Mouse (Mus musculus) forebrain, embryonic 15.5 days (tissue): ENCODE measurements around the gene Rarb. TPM values are rescaled to one million over a fixed set of nuclear protein-coding genes. Genes with fewer than 3 reads are reported as not detected.
A peak's percentile ranks its signal among the peaks of the same experiment; 100 is the strongest.

Experiments used
- ATAC-seq: fragments of 200-750 bp; cut with Nextera tagmentation; replicated peaks from 2 replicates; pipeline ENCODE4 v1.8.0; 2017; ENCODE audit warnings: mild to moderate bottlenecking, moderate TSS enrichment, moderate library complexity
- H3K27ac ChIP-seq: fragments of 300-500 bp; sonication (generic); replicated peaks from 2 replicates; pipeline ENCODE4 v1.5.1; 2015; ENCODE audit warnings: mild to moderate bottlenecking, inconsistent platforms
- H3K27me3 ChIP-seq: fragments of 300-500 bp; sonication (generic); 2 replicates; pipeline ENCODE4 v1.6.1; 2015; ENCODE audit warnings: inconsistent platforms
- H3K36me3 ChIP-seq: fragments of 300-500 bp; sonication (generic); 2 replicates; pipeline ENCODE4 v1.6.1; 2015; ENCODE audit warnings: mild to moderate bottlenecking, inconsistent platforms
- H3K4me1 ChIP-seq: fragments of 300-500 bp; sonication (generic); 2 replicates; pipeline ENCODE4 v1.6.1; 2015; ENCODE audit warnings: inconsistent platforms
- H3K4me2 ChIP-seq: fragments of 300-500 bp; sonication (generic); replicated peaks from 2 replicates; pipeline ENCODE4 v1.6.1; 2015; ENCODE audit warnings: mild to moderate bottlenecking, inconsistent platforms
- H3K4me3 ChIP-seq: fragments of 300-500 bp; sonication (generic); 2 replicates; pipeline ENCODE4 v1.5.1; 2015; ENCODE audit warnings: mild to moderate bottlenecking, inconsistent platforms
- H3K9ac ChIP-seq: fragments of 300-500 bp; sonication (generic); replicated peaks from 2 replicates; pipeline ENCODE4 v1.6.1; 2015; ENCODE audit warnings: mild to moderate bottlenecking, inconsistent platforms
- H3K9me3 ChIP-seq: fragments of 300-500 bp; sonication (generic); 2 replicates; pipeline ENCODE4 v1.6.1; 2016; ENCODE audit warnings: inconsistent platforms
- WGBS: fragments of 180-500 bp; shearing (Covaris S2); methylation state at CpG from one replicate; pipeline ENCODE4 v1.1.7; 2015; ENCODE audit warnings: mixed read lengths; 5-methylcytosine and 5-hydroxymethylcytosine counted together
- polyA plus RNA-seq: library from polyadenylated mRNA; unstranded; fragments of >200 nt; fragmentation: Nextera tagmentation; extraction: Ambion mirVana; gene quantifications from 2 replicates; pipeline ENCODE4 v1.2.1, GENCODE M21; 2015

Rarb gene
- 16.8 and 18.7 TPM in 2 replicates for polyA plus RNA-seq

DNA sequence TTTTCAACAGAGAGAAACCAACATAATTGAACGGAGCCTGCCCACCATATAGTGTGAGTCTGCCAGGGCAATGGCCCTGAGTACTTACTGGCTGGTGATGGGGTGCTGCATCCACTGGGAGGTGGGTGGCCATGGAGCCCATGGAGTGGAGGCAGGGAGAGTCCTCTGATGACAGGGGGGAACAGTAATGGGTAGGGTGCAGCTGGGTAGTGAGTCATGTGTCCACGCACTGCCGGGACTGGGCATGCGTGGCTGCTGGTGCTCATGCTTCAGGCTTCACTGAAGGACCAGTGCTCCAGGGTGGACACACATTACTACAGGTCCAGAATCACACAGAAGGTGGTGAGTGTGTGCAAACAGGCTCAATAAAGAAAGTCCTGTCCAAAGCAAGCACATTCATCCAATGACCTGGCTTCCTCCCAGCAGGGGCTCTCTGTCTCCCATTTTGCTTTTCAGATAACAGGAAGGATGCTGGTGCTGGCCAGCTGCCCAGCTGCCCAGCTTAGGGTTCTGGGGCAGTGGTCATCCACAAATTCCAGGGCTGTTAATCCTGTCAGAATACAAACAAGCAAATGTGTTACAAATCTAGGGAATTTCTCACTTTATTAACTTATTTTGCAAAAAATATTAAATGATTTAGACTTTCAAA is at the start of gene Rarb:
Gene Rarb (minus strand): TSS at position 555 of the 649 bp plus-strand sequence.
- WGBS: 93% methylated on average over 4 of the region's 4 CpGs
- H3K4me3 ChIP-seq: no peak within 1 kb of the TSS
- H3K4me2 ChIP-seq: no peak within 1 kb of the TSS
- no peaks in the 10 kb centered on the region for H3K36me3 ChIP-seq
- H3K27ac ChIP-seq: no peak within 1 kb of the TSS
- 0 out of 2 replicates have a peak, but pooled peaks cover 3% of the 10 kb centered on the region for H3K27me3 ChIP-seq
- H3K4me1 ChIP-seq: peaks cover 10% of the 10 kb centered on the region; the same call in 1 of the 2 replicates
- no peak within 1 kb of the TSS for H3K9ac ChIP-seq
- no peaks in the 10 kb centered on the region for H3K9me3 ChIP-seq
- ATAC-seq: no peak

DNA sequence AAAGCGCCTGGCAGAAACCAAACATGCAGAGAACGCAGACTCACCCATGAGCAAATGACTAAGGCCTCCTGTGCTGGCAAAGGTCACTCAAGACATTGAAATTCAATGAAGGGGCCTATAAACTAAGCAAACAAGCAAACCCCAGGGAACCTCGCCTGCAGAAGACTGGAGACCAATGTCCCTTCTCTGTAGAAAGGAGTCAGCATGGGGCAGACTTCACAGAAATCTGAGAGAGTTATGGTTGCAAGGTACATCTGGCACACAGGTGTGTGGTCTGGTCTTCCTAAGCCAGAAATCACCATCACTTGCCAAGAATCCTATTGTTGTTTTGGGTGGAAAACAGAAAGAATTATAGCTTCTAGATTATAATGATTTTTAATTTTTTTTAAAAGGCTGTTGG is 23.1 kb upstream of the Rarb start:
- no peak for ATAC-seq
- Histone ChIP-seq H3K9ac (no peak overlapping the region), H3K27me3 (no peaks in the 10 kb centered on the region), H3K4me1 (peaks cover 7% of the 10 kb centered on the region), H3K9me3 (no peaks in the 10 kb centered on the region), H3K4me3 (no peak overlapping the region), H3K4me2 (no peak overlapping the region), H3K27ac (no peak overlapping the region), H3K36me3 (no peaks in the 10 kb centered on the region)
- 66% methylated on average over 3 of the region's 3 CpGs for WGBS

DNA sequence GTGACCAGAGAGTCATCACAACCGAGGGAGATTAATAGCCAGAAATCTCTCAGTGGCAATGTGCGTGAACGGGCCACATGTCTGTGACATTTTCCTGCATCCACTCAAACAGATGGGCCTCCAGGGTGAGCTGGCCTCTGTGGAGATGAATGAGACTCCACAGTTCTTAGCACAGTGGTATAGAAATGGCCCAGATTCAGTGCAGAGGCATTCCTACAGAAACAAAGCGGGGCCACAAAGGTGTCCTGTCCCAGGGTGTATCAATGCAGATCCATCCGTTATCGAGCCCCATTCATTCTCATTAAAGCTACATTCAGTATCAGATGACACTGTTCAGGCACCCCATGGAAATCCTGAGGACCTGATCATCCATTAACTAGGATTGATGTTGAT is 22.6 kb upstream of the Rarb start:
- peak; percentile 60 for ATAC-seq
- 58% methylated on average over 6 of the region's 6 CpGs for WGBS
- Histone ChIP-seq H3K27me3 (no peaks in the 10 kb centered on the region), H3K4me2 (no peak overlapping the region), H3K9me3 (no peaks in the 10 kb centered on the region), H3K4me3 (no peak overlapping the region), H3K9ac (no peak overlapping the region), H3K27ac (no peak overlapping the region), H3K4me1 (peaks cover 7% of the 10 kb centered on the region), H3K36me3 (no peaks in the 10 kb centered on the region)

DNA sequence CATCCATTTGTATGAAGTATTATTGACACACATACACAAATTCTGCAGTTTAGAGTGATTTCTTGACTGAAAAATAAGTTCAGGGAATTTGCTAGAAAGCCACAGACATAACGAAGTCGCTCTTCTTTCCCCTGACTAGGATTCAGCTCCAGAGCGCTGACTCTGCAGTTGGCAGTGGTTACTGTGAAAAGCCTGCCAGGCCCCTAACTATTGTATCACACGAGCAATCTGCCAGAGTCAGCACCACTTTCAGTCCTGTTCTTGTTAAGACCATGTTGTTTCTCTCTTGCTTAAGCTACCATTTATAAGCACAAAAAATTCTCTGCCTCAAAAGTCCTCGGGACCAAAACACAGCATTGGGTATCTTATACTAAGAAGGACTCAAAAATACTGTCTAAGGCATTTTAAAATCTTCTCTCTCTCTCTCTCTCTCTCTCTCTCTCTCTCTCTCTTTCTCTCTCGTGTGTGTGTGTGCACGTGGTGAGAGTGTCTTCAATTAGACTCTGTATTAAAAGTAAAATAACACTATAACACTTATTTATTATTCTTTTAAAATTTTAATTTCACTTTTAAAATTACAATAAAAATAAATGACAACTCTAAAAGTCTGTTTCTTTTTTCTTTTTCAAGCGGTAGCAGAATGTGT is 22.1 kb upstream of the Rarb start:
- Histone ChIP-seq H3K4me3 (no peak overlapping the region), H3K27ac (no peak overlapping the region), H3K27me3 (no peaks in the 10 kb centered on the region), H3K4me2 (no peak overlapping the region), H3K9me3 (no peaks in the 10 kb centered on the region), H3K9ac (no peak overlapping the region), H3K4me1 (peaks cover 7% of the 10 kb centered on the region), H3K36me3 (no peaks in the 10 kb centered on the region)
- peak; percentile 91 for ATAC-seq
- WGBS: 37% methylated on average over 8 of the region's 8 CpGs

DNA sequence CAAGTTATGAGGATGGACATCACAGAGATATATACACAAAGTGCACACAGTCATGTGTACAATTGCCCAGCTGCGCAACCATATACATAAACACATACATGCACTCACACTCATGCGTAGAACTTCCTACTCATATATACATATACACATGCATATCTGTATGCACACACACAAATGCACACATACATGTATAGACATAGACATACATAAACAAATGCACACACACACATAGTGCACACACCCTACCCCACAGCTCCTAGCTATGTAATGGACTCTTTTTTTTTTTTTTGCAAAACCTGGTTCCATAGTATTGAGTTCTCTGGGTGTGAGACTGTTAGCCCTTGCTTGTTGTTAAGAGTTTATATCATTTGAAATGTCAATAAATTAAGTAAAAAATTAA is 21.2 kb upstream of the Rarb start:
- Histone ChIP-seq H3K4me3 (no peak overlapping the region), H3K9me3 (no peaks in the 10 kb centered on the region), H3K27me3 (no peaks in the 10 kb centered on the region), H3K9ac (no peak overlapping the region), H3K36me3 (no peaks in the 10 kb centered on the region), H3K4me1 (peaks cover 7% of the 10 kb centered on the region), H3K4me2 (no peak overlapping the region), H3K27ac (no peak overlapping the region)
- WGBS: 96% methylated on average over 2 of the region's 2 CpGs
- no peak for ATAC-seq

DNA sequence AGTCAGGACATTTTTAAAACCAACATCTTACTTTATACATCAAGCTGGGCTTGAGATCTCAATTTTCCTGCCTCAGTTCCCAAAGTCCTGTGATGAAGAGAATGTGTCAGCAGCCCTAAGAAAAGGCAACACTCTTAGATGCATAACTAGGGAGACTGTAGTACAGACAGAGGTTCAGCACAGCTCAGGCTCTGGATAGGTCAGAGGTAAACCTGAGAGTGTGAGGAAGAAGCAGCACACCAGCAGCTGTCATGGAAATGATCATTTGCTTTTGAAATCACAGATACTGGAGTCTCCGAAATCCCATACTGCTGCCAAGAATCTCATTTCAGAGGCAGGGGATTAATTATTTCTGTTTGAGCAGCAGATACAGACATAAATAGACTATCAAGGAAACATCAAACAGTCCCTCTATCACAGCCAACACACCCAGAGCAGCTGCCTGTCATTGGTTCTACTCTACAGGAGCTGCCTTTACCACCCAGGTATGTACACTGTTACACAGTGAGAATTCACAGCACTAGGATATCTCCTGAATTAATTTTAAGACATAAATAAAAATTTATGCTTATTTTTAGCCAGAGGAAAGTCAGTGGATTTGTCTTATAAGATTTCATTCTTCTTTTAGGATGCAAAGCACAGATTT is 3.7 kb downstream of the Rarb start:
- H3K4me2 ChIP-seq: no peak overlapping the region

DNA sequence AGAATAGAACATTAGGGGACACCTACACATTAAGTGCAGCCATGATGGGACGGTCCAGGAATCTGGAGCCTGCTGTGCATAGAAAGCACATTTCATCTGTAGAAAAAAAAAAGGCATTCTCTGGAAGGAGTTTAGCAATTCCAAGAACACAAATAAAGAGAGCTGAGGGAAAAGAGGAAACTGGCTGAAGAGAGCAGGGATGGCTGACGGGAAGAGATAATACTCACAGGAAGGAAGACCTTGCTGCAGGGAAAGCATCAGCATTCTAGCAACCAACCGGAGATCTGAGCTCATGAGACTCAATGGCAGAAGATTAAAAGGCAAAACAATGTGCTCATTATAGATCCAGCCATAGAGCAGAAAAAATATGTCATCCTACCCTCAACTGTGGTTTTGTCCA is 12.8 kb downstream of the Rarb start:
- Histone ChIP-seq H3K36me3 (no peaks in the 10 kb centered on the region), H3K27ac (no peak overlapping the region), H3K4me2 (no peak overlapping the region), H3K4me1 (no peaks in the 10 kb centered on the region), H3K9ac (no peak overlapping the region), H3K27me3 (no peaks in the 10 kb centered on the region), H3K9me3 (no peaks in the 10 kb centered on the region), H3K4me3 (no peak overlapping the region)
- WGBS: 74% methylated on average over 3 of the region's 3 CpGs
- ATAC-seq: no peak

More for the DNA sequence above, 3.7 kb downstream of the Rarb start:
- Histone ChIP-seq H3K4me1 (no peaks in the 10 kb centered on the region), H3K27ac (no peak overlapping the region), H3K27me3 (0 out of 2 replicates have a peak, but pooled peaks cover 3% of the 10 kb centered on the region), H3K4me3 (no peak overlapping the region), H3K9ac (no peak overlapping the region), H3K36me3 (no peaks in the 10 kb centered on the region), H3K9me3 (no peaks in the 10 kb centered on the region)
- WGBS: 58% methylated on average over 1 of the region's 1 CpGs
- no peak for ATAC-seq

DNA sequence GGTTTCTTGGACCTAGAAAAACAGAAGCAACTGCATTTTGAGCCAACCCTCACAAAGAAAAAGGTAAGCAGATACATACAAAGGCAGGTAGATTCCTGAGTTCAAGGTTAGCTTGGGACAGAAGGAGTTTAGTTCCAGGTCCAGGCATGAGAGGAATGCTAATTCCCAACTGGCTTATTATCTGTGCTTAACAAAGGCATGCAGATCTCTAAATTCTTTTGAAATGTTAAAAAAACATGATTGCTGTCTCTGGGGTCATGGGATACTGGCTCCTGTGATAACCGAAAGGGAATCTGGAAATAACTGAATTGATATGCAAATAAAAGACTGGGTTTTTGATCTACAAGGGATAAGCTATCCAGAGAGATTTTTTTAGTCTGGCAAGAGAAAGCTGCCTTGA is 28.8 kb downstream of the Rarb start:
- no peak overlapping the region for H3K9ac ChIP-seq
- no peak for ATAC-seq
- H3K27me3 ChIP-seq: no peaks in the 10 kb centered on the region
- no peak overlapping the region for H3K4me2 ChIP-seq
- H3K4me1 ChIP-seq: no peaks in the 10 kb centered on the region
- H3K9me3 ChIP-seq: no peaks in the 10 kb centered on the region
- no peak overlapping the region for H3K4me3 ChIP-seq
- H3K27ac ChIP-seq: no peak overlapping the region
- WGBS: 74% methylated on average over 1 of the region's 1 CpGs
- no peaks in the 10 kb centered on the region for H3K36me3 ChIP-seq

DNA sequence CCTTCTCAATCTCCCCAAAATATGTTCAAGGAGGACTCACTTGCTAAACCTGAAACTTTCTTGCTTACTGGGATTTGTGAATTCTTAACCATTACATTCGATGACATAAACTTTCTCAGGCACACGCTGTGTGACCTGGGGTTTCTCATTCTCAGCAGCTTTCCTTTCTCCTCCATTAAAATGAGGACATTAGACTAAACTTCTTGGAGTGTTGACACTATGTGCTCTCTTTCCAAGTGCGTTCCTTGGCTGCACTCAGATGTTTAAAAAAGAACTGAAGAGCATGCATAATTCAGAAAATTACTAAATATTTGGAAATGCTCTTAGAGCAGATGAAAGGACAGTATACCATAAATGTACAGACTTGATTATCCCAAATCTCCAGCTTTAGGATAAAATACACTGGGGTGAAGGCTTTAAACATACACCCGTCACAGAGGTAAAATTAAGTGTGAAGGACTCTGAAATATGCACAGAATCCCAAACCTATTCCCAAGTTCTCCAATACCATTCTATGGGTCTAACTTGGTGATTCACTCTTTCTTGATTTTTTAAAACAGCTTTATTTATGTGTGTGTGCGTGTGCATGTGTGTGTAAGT is 36.9 kb downstream of the Rarb start:
- Histone ChIP-seq H3K27ac (no peak overlapping the region), H3K9ac (no peak overlapping the region), H3K27me3 (no peaks in the 10 kb centered on the region), H3K4me1 (no peaks in the 10 kb centered on the region), H3K4me3 (no peak overlapping the region), H3K36me3 (no peaks in the 10 kb centered on the region), H3K4me2 (no peak overlapping the region), H3K9me3 (no peaks in the 10 kb centered on the region)
- WGBS: 90% methylated on average over 5 of the region's 5 CpGs
- no peak for ATAC-seq

DNA sequence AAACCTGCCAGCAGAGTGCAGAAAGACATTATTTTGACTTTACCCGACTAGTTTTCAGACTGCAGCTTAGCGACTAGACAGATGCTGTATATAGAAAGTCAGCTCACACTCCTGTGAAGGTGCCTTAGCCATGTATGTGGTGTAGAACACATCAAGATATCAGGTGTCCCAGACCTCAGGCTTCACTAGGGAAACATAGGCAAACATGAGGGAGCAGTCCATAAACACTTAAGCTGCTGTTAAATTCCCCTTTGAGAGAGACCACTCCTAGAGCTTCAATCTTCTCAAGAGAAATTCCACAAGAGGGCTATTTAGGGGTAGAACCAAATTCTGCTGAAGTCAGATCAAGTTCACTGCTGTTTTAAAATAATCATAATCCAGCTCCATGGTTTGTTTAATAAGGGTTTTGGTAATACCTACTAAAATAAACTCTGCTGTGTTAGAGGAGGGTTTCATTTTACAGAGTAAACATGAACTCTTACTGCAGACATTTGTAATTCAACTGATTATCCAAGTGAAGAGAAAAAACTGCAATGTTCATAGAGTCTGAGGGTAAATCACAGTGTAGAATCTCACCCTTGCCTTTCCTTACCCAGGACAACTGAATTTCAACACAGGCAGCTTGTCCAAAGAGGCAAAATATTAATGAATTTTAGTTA is 42.1 kb downstream of the Rarb start:
- no peak for ATAC-seq
- Histone ChIP-seq H3K9me3 (no peaks in the 10 kb centered on the region), H3K36me3 (no peaks in the 10 kb centered on the region), H3K4me3 (no peak overlapping the region), H3K4me2 (no peak overlapping the region), H3K27ac (no peak overlapping the region), H3K4me1 (no peaks in the 10 kb centered on the region), H3K9ac (no peak overlapping the region), H3K27me3 (no peaks in the 10 kb centered on the region)
- WGBS: 81% methylated on average over 2 of the region's 2 CpGs

DNA sequence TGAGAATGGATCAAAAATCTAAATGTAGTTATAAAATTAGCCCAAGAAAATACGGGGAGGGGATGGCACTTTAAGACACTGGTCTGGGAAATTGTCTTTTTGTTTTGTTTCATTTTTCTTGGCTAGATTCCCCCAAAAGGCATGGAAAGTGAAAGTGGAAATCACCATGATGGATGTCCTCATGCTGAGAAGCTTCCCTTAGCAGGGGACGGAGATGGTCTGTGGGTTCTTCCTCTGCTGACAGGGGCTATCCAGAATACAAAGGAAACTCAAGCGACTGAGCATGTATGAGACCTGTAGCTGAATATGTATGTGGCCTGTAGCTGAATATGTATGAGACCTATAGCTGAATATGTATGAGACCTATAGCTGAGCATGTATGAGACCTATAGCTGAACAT is 46.0 kb downstream of the Rarb start:
- no peak for ATAC-seq
- no peaks in the 10 kb centered on the region for H3K36me3 ChIP-seq
- WGBS: 75% methylated on average over 3 of the region's 3 CpGs

DNA sequence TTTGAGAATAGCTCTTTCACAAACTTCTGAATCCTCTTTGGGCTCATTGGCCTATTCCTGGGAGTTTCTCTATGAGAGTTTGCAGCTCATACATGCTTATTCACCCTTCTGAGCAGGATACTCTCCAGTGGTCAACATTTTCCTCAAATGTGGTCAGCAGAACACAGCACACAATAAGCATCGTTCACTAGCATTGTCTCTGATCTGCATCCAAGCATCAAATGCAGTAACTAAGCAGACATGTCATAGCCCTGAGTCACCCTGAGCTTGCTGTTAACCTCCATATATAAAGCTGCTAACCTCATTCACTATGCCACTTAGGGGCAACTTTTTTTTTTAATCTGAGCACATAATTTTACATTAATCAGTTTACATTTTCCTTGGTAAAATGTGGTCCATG is 53.1 kb downstream of the Rarb start:
- Histone ChIP-seq H3K9ac (no peak overlapping the region), H3K27ac (no peak overlapping the region), H3K4me1 (no peaks in the 10 kb centered on the region), H3K4me3 (no peak overlapping the region), H3K27me3 (no peaks in the 10 kb centered on the region), H3K9me3 (no peaks in the 10 kb centered on the region), H3K4me2 (no peak overlapping the region), H3K36me3 (no peaks in the 10 kb centered on the region)
- no peak for ATAC-seq
- WGBS: 97% methylated on average over 1 of the region's 1 CpGs

More for the DNA sequence above, 46.0 kb downstream of the Rarb start:
- no peak overlapping the region for H3K9ac ChIP-seq
- no peaks in the 10 kb centered on the region for H3K9me3 ChIP-seq
- no peaks in the 10 kb centered on the region for H3K4me1 ChIP-seq
- no peak overlapping the region for H3K4me3 ChIP-seq
- H3K27ac ChIP-seq: no peak overlapping the region
- H3K27me3 ChIP-seq: no peaks in the 10 kb centered on the region
- no peak overlapping the region for H3K4me2 ChIP-seq
